Mouse (Mus musculus): ENCODE measurements around the gene Pcnx2.

Gene Pcnx2

DNA sequence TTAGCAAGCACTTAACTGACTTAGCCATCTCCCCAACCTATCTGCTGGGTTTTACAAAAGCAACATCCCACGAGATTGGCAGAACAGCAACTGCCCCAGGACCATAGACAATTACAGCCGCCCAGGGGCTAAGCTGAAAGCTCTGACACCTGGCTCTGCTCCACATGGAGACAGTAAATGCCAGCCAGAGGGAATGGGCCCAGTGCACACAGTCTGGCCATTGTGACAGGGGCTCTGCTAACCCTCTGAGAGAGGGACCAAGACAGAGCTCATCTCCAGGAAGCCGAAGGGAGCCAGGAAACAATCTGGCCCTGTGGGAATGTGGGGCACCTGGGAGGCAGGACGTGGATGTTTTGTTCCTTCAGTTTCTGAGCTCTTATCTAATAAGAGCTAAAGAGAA, 181.9 kb downstream of the Pcnx2 start:
- DNase-seq (ENCODE audit: low spot score in 2 of 2): no peak

DNA sequence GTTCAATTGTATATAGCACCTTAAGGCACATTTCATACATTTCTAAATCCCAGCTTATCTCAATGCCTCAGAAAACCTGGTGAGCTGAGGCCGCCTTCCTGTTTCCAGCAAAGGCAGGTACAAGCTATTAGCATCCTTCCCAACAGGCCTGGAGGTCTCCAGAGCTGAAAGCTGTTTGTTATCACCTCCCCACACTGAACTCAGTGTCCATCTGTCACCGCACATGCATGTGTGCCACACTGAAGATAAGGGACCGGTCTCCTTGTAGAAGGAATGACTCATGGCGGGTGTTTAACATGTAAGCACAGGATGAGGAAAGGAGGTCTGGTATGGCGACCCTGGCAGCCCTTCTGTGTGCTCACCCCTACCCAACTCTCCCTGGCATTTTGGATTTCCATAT, 186.6 kb downstream of the Pcnx2 start:
- DNase-seq (ENCODE audit: low spot score in 2 of 2): no peak

DNA sequence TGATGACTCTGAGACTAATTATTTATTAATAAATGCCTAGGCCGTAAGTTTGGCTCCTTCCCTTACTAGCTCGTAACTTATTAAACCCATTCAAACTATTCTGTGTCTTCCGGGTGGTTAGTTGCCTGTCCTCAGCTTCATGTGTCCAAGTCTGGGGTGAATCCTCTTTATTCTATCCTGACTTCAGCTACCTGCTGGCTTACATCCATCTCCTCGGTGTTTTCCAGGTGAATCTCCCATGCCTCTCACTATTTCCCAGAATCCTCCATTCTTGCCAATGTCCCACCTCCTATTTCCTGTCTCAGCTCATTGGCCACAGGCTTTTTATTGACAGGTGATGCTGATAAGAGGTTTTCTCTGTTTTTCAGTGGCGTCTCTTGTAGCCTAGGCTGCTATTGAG, 188.9 kb downstream of the Pcnx2 start:
- no peak for DNase-seq (ENCODE audit: low spot score in 2 of 2)

DNA sequence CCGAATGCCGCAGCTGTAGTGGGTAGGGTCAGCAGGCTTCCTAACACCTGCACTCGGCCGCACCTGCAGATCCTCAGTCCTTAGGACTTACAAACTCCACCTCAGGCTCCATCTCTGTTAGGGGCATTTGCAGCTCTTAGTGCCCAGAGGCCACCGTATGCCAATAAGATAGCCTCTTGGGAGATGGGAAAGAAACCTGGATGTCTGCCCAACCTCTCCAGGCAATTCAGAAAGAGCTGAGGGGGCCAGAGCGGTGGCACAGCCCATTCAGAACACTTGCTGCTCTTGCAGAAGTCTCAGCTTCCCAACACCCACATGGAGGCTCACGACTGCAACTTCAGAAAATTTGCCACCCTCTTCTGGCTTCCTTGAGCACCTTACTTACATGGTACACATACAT, 192.3 kb downstream of the Pcnx2 start:
- no peak for DNase-seq (ENCODE audit: low spot score in 2 of 2)

DNA sequence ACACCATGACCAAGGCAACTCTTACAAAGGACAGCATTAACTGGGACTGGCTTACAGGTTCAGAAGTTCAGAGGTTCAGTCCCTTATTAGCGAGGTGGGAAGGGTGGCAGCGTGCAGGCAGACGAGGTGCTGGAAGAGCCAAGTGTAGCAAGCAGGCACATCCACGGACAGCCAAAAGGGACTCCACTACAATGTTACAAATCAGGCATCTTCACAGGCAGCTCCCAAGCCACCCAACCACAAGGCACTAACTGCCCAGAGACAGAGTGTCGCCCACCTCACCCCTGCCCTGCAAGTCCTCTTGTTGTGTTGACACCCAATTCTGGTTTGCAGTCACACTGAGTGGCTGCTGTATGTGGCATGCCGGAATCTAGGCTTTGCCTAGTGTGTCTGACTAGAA, 193.7 kb downstream of the Pcnx2 start:
- no peak for DNase-seq (ENCODE audit: low spot score in 2 of 2)

GRCm38 (mm10) chr8:125702868-125703473, 195.1 kb downstream of the Pcnx2 start:
- DNase-seq (ENCODE audit: low spot score in 2 of 2): no peak

Data from right cerebral cortex, postnatal 10 days (tissue).